Mouse (Mus musculus) olfactory bulb, adult 2 months (tissue): ENCODE results near the gene Notch2.

Experiments
- CTCF ChIP-seq: fragments of 200-500 bp; IDR thresholded peaks from 2 replicates; pipeline ENCODE4 v1.5.1; 2012; ENCODE audit warnings: low read depth, mild to moderate bottlenecking, low read length, moderate library complexity; ENCODE audit not compliant: insufficient read depth
- POLR2A ChIP-seq: fragments of 200-500 bp; IDR thresholded peaks from 2 replicates; pipeline ENCODE4 v1.6.1; 2012; ENCODE audit warnings: mild to moderate bottlenecking, low read depth, low read length, moderate library complexity; ENCODE audit not compliant: insufficient read depth

DNA sequence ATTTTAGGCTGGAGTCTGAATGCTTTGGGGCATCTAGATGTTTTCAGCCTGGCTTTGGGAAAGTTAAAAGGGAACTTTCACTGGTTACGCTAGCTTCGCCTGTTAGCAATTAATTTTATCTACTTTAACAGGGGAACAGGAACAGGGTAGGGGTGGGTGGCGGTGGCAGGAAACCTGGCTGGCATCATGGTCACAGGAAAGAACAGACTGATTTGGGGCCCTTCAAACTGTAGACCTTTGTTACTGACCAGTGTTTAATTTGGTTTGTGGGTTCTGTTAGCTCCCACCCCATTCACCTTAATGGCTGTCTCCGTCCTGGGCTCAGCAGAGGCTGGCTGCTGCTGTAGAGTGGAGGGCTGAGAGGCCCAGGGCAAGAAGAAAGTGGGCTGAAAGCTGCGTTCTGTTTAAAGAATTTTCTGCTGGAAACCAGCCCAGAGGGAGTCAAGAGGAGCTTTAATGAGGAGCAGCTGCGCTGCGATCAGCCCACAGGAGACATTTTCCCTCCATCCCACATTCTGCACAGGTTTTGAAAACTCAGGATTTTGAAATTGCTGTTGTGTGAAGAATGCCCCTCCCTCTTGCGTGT is 50.0 kb downstream of the Notch2 start:
- TF ChIP-seq CTCF (no peak), POLR2A (no peak)
